Mouse (Mus musculus) myocyte (in vitro differentiated cells): ENCODE measurements around the gene Gm11541.

ENCODE experiments used
- POLR2A ChIP-seq: IDR thresholded peaks from one replicate; pipeline ENCODE4 v1.6.1; 2011; ENCODE audit warnings: low read depth, mild to moderate bottlenecking, control low read depth, moderate library complexity; ENCODE audit not compliant: insufficient read length
- POLR2AphosphoS2 ChIP-seq: IDR thresholded peaks from one replicate; pipeline ENCODE4 v1.6.1; 2011; ENCODE audit warnings: low read depth, control low read depth; ENCODE audit not compliant: insufficient read length

DNA sequence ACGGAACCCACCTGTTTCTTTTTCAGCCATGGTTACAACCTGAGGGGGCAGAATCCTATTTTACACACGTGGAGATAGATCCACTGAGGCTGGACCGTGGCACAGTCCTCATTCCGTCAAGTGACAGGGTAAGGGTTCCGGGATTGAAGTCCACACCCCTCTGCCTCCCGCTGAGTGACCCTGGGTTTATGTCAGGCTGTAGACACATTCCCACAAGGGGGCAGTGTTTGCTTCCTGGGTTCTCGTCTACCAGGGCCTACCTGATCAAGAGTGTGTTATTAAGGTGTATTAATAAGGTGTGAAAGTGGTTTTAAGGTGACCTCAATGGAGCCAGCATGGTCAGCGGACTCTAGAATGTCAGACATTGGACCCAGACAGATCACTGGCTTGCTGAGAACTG lies 28.5 kb upstream of the Gm11541 start:
- TF ChIP-seq POLR2AphosphoS2 (no peak), POLR2A (no peak)
